Mouse (Mus musculus) lung, adult 2 months (tissue): ENCODE data around the gene Dync2li1.

ENCODE experiments used
- CTCF ChIP-seq: fragments of 200-500 bp; IDR thresholded peaks from 2 replicates; pipeline ENCODE4 v1.5.1; 2011; ENCODE audit warnings: mild to moderate bottlenecking, low read length, control low read depth; ENCODE audit not compliant: insufficient read depth
- POLR2A ChIP-seq: fragments of 200-500 bp; IDR thresholded peaks from 2 replicates; pipeline ENCODE4 v1.6.1; 2011; ENCODE audit warnings: low read depth, mild to moderate bottlenecking, control low read depth, low read length, borderline replicate concordance; ENCODE audit errors: extremely low read depth

- TF ChIP-seq POLR2A (no peak), CTCF (no peak)
Observed at GRCm38 (mm10) chr17:84675204-84675603, 48.9 kb downstream of the Dync2li1 start.
